Comparison of ENCODE assay signal across 31 mouse cellular contexts in the genomic region with DNA sequence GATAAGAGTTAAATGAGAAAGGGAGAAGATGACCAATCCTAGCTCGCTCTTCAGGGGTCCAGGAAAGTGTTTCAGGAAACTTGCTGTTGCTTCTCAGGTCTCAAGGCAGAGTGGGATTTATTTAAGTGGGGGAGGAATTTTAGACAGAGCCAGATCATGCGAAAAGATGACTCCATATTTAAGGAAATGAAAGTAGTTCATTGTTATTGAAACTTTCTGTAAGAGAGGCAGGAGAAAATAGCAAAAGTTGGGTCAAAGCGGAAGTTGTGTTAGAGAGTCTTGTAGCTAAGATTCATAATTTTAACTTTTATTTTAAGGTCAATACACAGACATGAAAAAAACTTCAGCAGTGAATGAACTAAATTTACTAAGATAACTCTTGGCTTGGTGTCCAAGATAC. TPM values are rescaled to one million over a fixed set of nuclear protein-coding genes. Genes with fewer than 3 reads are reported as not detected.
DNase-seq lines count a peak whose midpoint lies in the region; ATAC-seq and TF ChIP-seq lines count a peak whose summit lies in the region.
"Had no signal": no experiment of that assay in that cellular context is flagged by ENCODE, and none has a peak within 500 bp of the region (broad histone marks: within the 10 kb centered on the region; RNA-seq: fewer than 3 reads in every experiment).

No protein-coding gene starts in this region.

- no peak for TF ChIP-seq CTCF in liver, adult 2 months (IDR thresholded peaks at IDR 0.05; ENCODE audit: low read depth, low read length)
- TF ChIP-seq CTCF in liver, postnatal 0 days (IDR thresholded peaks at IDR 0.05; ENCODE audit: low read depth): no peak

- no peak for TF ChIP-seq EP300 in liver, postnatal 0 days (IDR thresholded peaks at IDR 0.05; ENCODE audit: low read depth)

- no peaks in the 10 kb centered on the region for H3K4me1 ChIP-seq in liver, adult 2 months (ENCODE audit: control insufficient read depth, insufficient read depth, low read length)
- no peaks in the 10 kb centered on the region for H3K4me1 ChIP-seq in liver, postnatal 0 days (ENCODE audit: insufficient read depth)
- H3K4me1 ChIP-seq: embryonic facial prominence, embryonic 10.5 days; embryonic facial prominence, embryonic 13.5 days; forebrain, embryonic 12.5 days; forebrain, embryonic 15.5 days had no signal

- H3K4me3 ChIP-seq in liver, adult 2 months (ENCODE audit: insufficient read depth, low read depth, low read length): no peak overlapping the region
- H3K4me3 ChIP-seq in liver, postnatal 0 days (ENCODE audit: low read depth, low read length): no peak overlapping the region
- H3K4me3 ChIP-seq: embryonic facial prominence, embryonic 10.5 days; embryonic facial prominence, embryonic 13.5 days; erythroblast, embryonic 14.5 days; forebrain, embryonic 12.5 days; forebrain, embryonic 15.5 days; heart, embryonic 10.5 days; heart, embryonic 13.5 days had no signal

- H3K9ac ChIP-seq in liver, adult 2 months (ENCODE audit: low read depth, low read length): no peak overlapping the region
- H3K9ac ChIP-seq in liver, postnatal 0 days (replicated peaks): no peak overlapping the region
- H3K9ac ChIP-seq: embryonic facial prominence, embryonic 13.5 days; forebrain, embryonic 12.5 days; forebrain, embryonic 15.5 days; heart, embryonic 13.5 days; hindbrain, embryonic 14.5 days had no signal

- no peak for TF ChIP-seq POLR2A in liver, adult 2 months (IDR thresholded peaks at IDR 0.05; ENCODE audit: extremely low read depth, insufficient read depth, low read length)

- 80% methylated on average over 3 of the region's 3 CpGs for WGBS in liver, adult 2 months
- 67% methylated on average over 3 of the region's 3 CpGs for WGBS in liver, postnatal 0 days (ENCODE audit: insufficient replicate concordance)

- no peak overlapping the region for H3K27ac ChIP-seq in liver, adult 2 months (replicated peaks; ENCODE audit: insufficient read depth, low read depth, low read length)
- H3K27ac ChIP-seq in liver, postnatal 0 days (ENCODE audit: low read depth): no peak overlapping the region
- H3K27ac ChIP-seq: embryonic facial prominence, embryonic 10.5 days; embryonic facial prominence, embryonic 13.5 days; forebrain, embryonic 12.5 days; forebrain, embryonic 15.5 days; heart, embryonic 10.5 days; heart, embryonic 13.5 days; hindbrain, embryonic 14.5 days had no signal

- H3K79me2 ChIP-seq in liver, adult 2 months (ENCODE audit: control insufficient read depth, insufficient read depth, low read length): no peaks in the 10 kb centered on the region

- H3K9me3 ChIP-seq in liver, postnatal 0 days (ENCODE audit: low read length): no peaks in the 10 kb centered on the region
- H3K9me3 ChIP-seq: embryonic facial prominence, embryonic 10.5 days; embryonic facial prominence, embryonic 13.5 days; forebrain, embryonic 12.5 days; forebrain, embryonic 15.5 days; heart, embryonic 10.5 days; heart, embryonic 13.5 days had no signal

- H3K27me3 ChIP-seq in liver, adult 2 months (ENCODE audit: control insufficient read depth, insufficient read depth, low read length): no peaks in the 10 kb centered on the region
- H3K27me3 ChIP-seq in liver, postnatal 0 days (ENCODE audit: insufficient read depth, low read length): no peaks in the 10 kb centered on the region
- no peaks in the 10 kb centered on the region; the same call in none of the 2 replicates for H3K27me3 ChIP-seq in splenic B cell, adult 2 months (ENCODE audit: control insufficient read depth, insufficient read depth, low read length, poor library complexity, severe bottlenecking)
- H3K27me3 ChIP-seq: embryonic facial prominence, embryonic 13.5 days; forebrain, embryonic 12.5 days; forebrain, embryonic 15.5 days; heart, embryonic 13.5 days had no signal

- no peaks in the 10 kb centered on the region for H3K36me3 ChIP-seq in liver, adult 2 months (ENCODE audit: control insufficient read depth, insufficient read depth, low read length)
- no peaks in the 10 kb centered on the region for H3K36me3 ChIP-seq in liver, postnatal 0 days (replicated peaks; ENCODE audit: insufficient read depth, low read length)
- no peaks in the 10 kb centered on the region for H3K36me3 ChIP-seq in splenic B cell, adult 2 months (ENCODE audit: control insufficient read depth, insufficient read depth, low read length, poor library complexity, severe bottlenecking)
- H3K36me3 ChIP-seq: embryonic facial prominence, embryonic 10.5 days; embryonic facial prominence, embryonic 13.5 days; forebrain, embryonic 12.5 days; forebrain, embryonic 15.5 days; heart, embryonic 10.5 days; heart, embryonic 13.5 days had no signal

- H3K4me2 ChIP-seq in liver, postnatal 0 days (ENCODE audit: low read depth, low read length): no peak overlapping the region
- H3K4me2 ChIP-seq: embryonic facial prominence, embryonic 13.5 days; forebrain, embryonic 12.5 days; forebrain, embryonic 15.5 days; heart, embryonic 13.5 days; hindbrain, embryonic 14.5 days had no signal

- peak; percentile 21 for DNase-seq in liver, adult 2 months (ENCODE audit: extremely low read depth, low read depth, low spot score)
- no peak for DNase-seq in liver, postnatal 0 days
- peak; percentile 32 for DNase-seq in splenic B cell, adult 2 months (ENCODE audit: low read depth, low spot score)
- DNase-seq in layer of hippocampus, adult 9-11 months: no peak
- no peak for DNase-seq in kidney, adult 18-20 months
- no peak for DNase-seq in layer of hippocampus, adult 8-10 months (ENCODE audit: low spot score in 2 of 2)
- DNase-seq: adrenal gland, postnatal 10 days; adrenal gland, postnatal 36 days; cerebellum, adult 11 months; cerebellum, adult 2 months; cerebellum, adult 9-11 months; cerebellum, postnatal 25 days; embryo, embryonic 11 days; gastrocnemius, postnatal 10 days; gastrocnemius, postnatal 36 days; heart, adult 18-20 months; heart, postnatal 14 days; heart, postnatal 4 days had no signal

- ATAC-seq in liver, postnatal 0 days: no peak
- ATAC-seq in common myeloid progenitor, adult 5-6 weeks (replicated peaks; ENCODE audit: low read depth, poor library complexity, severe bottlenecking): peak; percentile 54
- ATAC-seq in megakaryocyte, adult 5-6 weeks (ENCODE audit: poor library complexity, severe bottlenecking): peak; percentile 91
- ATAC-seq: activated CD4-positive, CD25-positive, alpha-beta regulatory T cell, adult 4 months; CD4-positive, CD25-positive, alpha-beta regulatory T cell, adult 4 months; forebrain, embryonic 15.5 days had no signal

RNA-seq across cellular contexts. Expression of a gene that starts 22.0 kb away (rescaled TPM):
- total RNA-seq in liver, adult 2 months (2014; rRNA removed): 1.8 and 1.9 TPM in 2 replicates
- polyA plus RNA-seq in liver, adult 2 months (2012; rRNA removed): 0.58 and 1.0 TPM in 2 replicates
- polyA plus RNA-seq in liver, postnatal 0 days (2015; fragmentation: Nextera tagmentation; extraction: Ambion mirVana): 4.1 and 5.1 TPM in 2 replicates
- 19.0 and 19.4 TPM in 2 replicates for total RNA-seq in common myeloid progenitor, adult 5-6 weeks (2017)
- total RNA-seq in megakaryocyte, adult 5-6 weeks (2015): 89.4 and 94.3 TPM in 2 replicates
- 93.1 and 96.4 TPM in 2 replicates for total RNA-seq in megakaryocyte, adult 5-6 weeks (2017)
- 1 to 10 TPM in 2 of 4 experiments, not detected in 2; 2.7 TPM for total RNA-seq in layer of hippocampus, adult 8-10 months (2022)
- polyA plus RNA-seq: C2C12; erythroblast, embryonic 14.5 days had no signal

RNA-seq across cellular contexts. Expression of a gene that starts 31.2 kb away (rescaled TPM):
- 4.5 and 4.7 TPM in 2 replicates for total RNA-seq in liver, adult 2 months (2014; rRNA removed)
- 2.8 and 3.5 TPM in 2 replicates for polyA plus RNA-seq in liver, adult 2 months (2012; rRNA removed)
- polyA plus RNA-seq in liver, postnatal 0 days (2015; fragmentation: Nextera tagmentation; extraction: Ambion mirVana): 1.8 and 2.2 TPM in 2 replicates
- total RNA-seq in common myeloid progenitor, adult 5-6 weeks (2017): 5.1 and 6.3 TPM in 2 replicates
- total RNA-seq in megakaryocyte, adult 5-6 weeks (2015): 21.2 and 25.5 TPM in 2 replicates
- 8.3 and 17.8 TPM in 2 replicates for total RNA-seq in megakaryocyte, adult 5-6 weeks (2017)
- 10 to 100 TPM; 26.2 to 33.3 (median 28.6) TPM for total RNA-seq in layer of hippocampus, adult 8-10 months (2022)
- polyA plus RNA-seq: erythroblast, embryonic 14.5 days had no signal

Comparison
In these comparisons a context has a peak if more than half of its experiments do, and no peak if none do; other contexts are left out.
1. DNase-seq: peak in liver, adult 2 months (single experiment) and splenic B cell, adult 2 months (single experiment); none in liver, postnatal 0 days (single experiment), layer of hippocampus, adult 9-11 months (single experiment), kidney, adult 18-20 months (single experiment) and layer of hippocampus, adult 8-10 months (0 of 2).